Mouse (Mus musculus) embryonic facial prominence, embryonic 15.5 days (tissue): Measurements from ENCODE around the gene Gltp. TPM values are rescaled to one million over a fixed set of nuclear protein-coding genes. Genes with fewer than 3 reads are reported as not detected.
A peak's percentile ranks its signal among the peaks of the same experiment; 100 is the strongest.

Experiments used
- ATAC-seq: fragments of 200-750 bp; cut with Nextera tagmentation; 2 replicates; pipeline ENCODE4 v1.8.0; 2017; ENCODE audit warnings: low read depth, moderate TSS enrichment; ENCODE audit not compliant: insufficient number of reproducible peaks, low FRiP score, low TSS enrichment
- H3K27ac ChIP-seq: fragments of 300-500 bp; sonication (generic); replicated peaks from 2 replicates; pipeline ENCODE4 v1.5.1; 2015; ENCODE audit warnings: mild to moderate bottlenecking, inconsistent platforms
- H3K27me3 ChIP-seq: fragments of 300-500 bp; sonication (generic); 2 replicates; pipeline ENCODE4 v1.6.1; 2015; ENCODE audit warnings: inconsistent platforms
- H3K36me3 ChIP-seq: fragments of 300-500 bp; sonication (generic); 2 replicates; pipeline ENCODE4 v1.6.1; 2015; ENCODE audit warnings: mild to moderate bottlenecking, inconsistent platforms
- H3K4me1 ChIP-seq: fragments of 300-500 bp; sonication (generic); 2 replicates; pipeline ENCODE4 v1.6.1; 2015; ENCODE audit warnings: inconsistent platforms
- H3K4me2 ChIP-seq: fragments of 300-500 bp; sonication (generic); replicated peaks from 2 replicates; pipeline ENCODE4 v1.6.1; 2015; ENCODE audit warnings: mild to moderate bottlenecking, inconsistent platforms
- H3K4me3 ChIP-seq: fragments of 300-500 bp; sonication (generic); replicated peaks from 2 replicates; pipeline ENCODE4 v1.5.1; 2015; ENCODE audit warnings: mild to moderate bottlenecking, inconsistent platforms
- H3K9ac ChIP-seq: fragments of 300-500 bp; sonication (generic); 2 replicates; pipeline ENCODE4 v1.6.1; 2015; ENCODE audit warnings: inconsistent platforms
- H3K9me3 ChIP-seq: fragments of 300-500 bp; sonication (generic); replicated peaks from 2 replicates; pipeline ENCODE4 v1.6.1; 2016; ENCODE audit warnings: inconsistent platforms
- WGBS: fragments of 180-500 bp; shearing (Covaris S2); methylation state at CpG from one replicate; pipeline ENCODE4 v1.1.7; 2015; 5-methylcytosine and 5-hydroxymethylcytosine counted together
- polyA plus RNA-seq: library from polyadenylated mRNA; unstranded; fragments of >200 nt; fragmentation: Nextera tagmentation; extraction: Ambion mirVana; gene quantifications from 2 replicates; pipeline ENCODE4 v1.2.1, GENCODE M21; 2015

Gltp gene
- polyA plus RNA-seq, result 287 and 358 TPM in 2 replicates

DNA sequence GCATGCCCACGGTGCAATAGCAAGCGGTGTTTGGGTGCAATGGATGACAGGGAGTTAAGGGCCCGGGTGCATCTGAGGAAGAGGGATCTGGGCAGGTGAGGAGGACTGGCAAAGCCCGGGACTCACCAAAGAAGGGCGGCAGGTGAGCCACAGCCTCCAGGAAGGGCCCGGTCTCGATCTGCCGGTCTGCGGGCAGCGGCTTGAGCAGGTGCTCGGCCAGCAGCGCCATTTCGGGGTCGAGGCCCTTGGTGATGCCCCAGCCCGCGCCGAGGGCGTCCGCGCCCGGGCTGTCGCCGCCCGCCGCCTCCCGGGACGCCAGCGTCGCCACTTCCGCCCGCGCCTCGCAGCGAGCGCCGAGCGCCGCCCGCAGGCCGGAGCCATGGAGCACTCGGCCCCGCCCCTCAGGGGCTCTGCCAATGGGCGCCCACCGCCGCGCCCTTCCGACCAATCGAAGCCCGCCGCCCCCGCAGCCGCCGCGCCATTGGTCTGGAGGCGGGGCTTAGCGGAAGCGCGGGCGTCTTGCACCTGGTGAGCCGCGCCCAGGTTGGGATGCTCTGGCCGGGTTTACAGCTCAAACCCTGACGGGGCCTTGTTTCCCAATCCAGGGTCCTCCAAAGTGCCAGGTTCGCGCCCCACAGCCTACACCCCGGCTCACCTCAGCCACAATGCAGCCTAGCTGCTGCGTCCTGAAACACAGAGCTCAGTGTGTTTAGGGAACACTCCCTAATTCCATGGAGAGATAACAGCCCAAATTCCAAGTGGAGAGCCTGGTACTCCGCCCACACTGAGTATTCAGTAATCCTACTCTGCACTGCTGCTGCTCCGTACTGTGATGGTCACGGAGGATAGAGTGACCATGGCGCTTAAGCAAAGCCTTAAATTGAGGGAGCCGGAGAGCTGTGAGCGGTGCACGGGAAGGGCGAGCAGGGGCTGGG, at the start of gene Gltp:
Gene Gltp, minus strand, starts transcription at position 352 of the 935 bp plus-strand sequence.
- peak within 1 kb of the TSS; percentile 85 for H3K4me3 ChIP-seq
- H3K4me1 ChIP-seq, result peaks cover 22% of the 10 kb centered on the region
- no peaks in the 10 kb centered on the region for H3K36me3 ChIP-seq
- peak; percentile 93 for ATAC-seq
- peak within 1 kb of the TSS; percentile 75 for H3K9ac ChIP-seq
- H3K27me3 ChIP-seq, result no peaks in the 10 kb centered on the region
- peak within 1 kb of the TSS; percentile 78 for H3K27ac ChIP-seq
- 3% methylated on average over 70 of the region's 75 CpGs for WGBS
- peak within 1 kb of the TSS; percentile 82 for H3K4me2 ChIP-seq
- no peaks in the 10 kb centered on the region for H3K9me3 ChIP-seq

DNA sequence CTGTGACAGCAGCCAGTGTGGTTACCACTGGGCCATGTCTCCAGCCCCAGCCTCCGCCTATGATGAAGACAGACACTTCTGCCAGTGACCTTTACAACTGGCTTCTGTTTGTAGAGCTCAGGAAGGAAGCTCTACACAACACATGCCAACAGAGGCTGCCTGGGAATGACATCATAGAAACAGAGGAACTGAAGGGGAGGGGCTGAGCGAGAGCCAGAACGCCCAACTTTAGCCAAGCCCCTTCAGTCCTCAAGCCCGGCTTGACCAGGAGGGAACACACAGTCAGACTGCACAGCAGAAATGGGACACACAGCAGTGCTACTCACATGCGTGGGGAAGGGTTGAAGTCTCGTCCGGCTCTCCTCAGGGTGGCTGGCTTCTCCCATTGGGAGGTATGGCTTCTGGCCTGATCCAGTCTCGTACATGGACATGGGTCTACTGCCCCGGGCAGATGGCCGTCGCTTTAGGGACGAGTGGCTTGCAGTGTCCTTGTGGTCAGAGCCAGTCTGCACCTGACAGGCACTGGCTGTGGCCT, 48.0 kb upstream of the Gltp start:
- H3K4me3 ChIP-seq, result no peak overlapping the region
- H3K4me2 ChIP-seq, result no peak overlapping the region
- WGBS, result 73% methylated on average over 12 of the region's 12 CpGs
- H3K9me3 ChIP-seq, result no peaks in the 10 kb centered on the region
- H3K9ac ChIP-seq, result no peak overlapping the region
- no peaks in the 10 kb centered on the region for H3K27me3 ChIP-seq
- peak overlapping the region; percentile 8; the same call in 1 of the 2 replicates for H3K27ac ChIP-seq
- peaks cover 79% of the 10 kb centered on the region for H3K36me3 ChIP-seq
- ATAC-seq, result peak; percentile 29; the same call in 1 of the 2 replicates
- 0 out of 2 replicates have a peak, but pooled peaks cover 7% of the 10 kb centered on the region for H3K4me1 ChIP-seq

DNA sequence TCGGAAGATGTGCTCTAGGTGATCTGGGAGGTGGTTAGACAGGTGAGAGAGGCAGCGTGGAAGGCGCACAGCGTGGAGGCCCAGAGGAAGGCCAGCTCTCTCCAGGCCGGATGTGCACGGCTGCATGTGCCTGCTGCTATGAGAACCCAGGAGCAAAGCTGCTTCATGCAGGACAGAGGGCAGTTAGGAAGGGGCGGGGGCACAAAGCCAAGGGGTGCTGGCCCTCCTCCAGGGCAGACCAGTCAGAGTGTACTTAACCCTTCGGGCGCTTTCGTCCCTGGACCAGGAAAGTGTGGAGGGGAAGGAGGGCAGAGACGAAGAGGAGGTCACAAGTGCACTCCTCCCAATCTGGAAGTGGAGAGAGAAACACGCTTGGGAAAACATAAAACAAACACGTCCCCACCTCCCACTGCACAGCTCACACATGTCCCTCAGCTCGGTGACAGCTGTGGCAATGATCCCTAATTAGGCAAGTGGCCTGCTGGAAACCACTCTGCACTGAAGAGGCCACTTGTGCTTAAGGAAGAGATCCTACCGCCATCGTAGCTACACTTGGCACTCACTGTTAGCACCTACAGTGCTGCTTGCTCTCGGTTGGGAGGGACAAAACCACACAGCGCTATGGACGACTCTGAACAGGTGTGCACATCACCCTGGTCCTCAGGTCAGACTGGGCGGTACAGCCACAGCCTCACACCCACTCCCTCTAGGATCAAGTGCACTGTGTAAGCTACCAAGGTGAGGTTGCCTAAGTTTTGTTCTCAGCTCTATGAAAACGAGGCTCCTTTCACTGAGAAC, 46.5 kb upstream of the Gltp start:
- H3K36me3 ChIP-seq, result peaks cover 78% of the 10 kb centered on the region
- 80% methylated on average over 21 of the region's 21 CpGs for WGBS
- H3K9me3 ChIP-seq, result no peaks in the 10 kb centered on the region
- no peak overlapping the region for H3K4me3 ChIP-seq
- ATAC-seq, result 0 out of 2 replicates have a peak, but pooled peaks have one; percentile 19
- 0 out of 2 replicates have a peak, but pooled peaks cover 7% of the 10 kb centered on the region for H3K4me1 ChIP-seq
- H3K4me2 ChIP-seq, result no peak overlapping the region
- no peak overlapping the region for H3K9ac ChIP-seq
- no peak overlapping the region for H3K27ac ChIP-seq
- H3K27me3 ChIP-seq, result no peaks in the 10 kb centered on the region

DNA sequence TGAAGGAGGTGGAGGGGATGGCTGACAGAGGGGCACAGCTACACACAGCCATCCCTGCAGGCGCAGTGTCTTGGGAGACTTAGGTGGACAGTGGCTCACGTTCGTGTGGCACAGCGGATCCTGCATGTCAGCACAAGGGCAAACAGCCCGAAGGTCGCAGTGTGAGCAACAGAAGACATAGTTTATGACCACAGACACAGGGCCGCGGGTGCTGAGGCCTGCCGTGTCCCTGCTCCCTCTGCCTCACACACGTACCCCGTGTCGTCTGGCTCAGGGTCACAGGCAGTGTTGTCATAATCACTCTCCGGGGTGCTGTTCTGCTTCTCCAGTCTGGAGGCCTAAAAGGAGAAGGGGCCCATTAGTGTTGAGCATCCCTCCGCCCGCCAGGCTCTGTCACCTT, 42.8 kb upstream of the Gltp start:
- Histone ChIP-seq H3K4me3 (no peak overlapping the region), H3K36me3 (peaks cover 87% of the 10 kb centered on the region), H3K27ac (no peak overlapping the region), H3K9me3 (no peaks in the 10 kb centered on the region), H3K9ac (no peak overlapping the region), H3K4me1 (no peaks in the 10 kb centered on the region), H3K4me2 (no peak overlapping the region), H3K27me3 (no peaks in the 10 kb centered on the region)
- no peak for ATAC-seq
- WGBS, result 93% methylated on average over 15 of the region's 15 CpGs

DNA sequence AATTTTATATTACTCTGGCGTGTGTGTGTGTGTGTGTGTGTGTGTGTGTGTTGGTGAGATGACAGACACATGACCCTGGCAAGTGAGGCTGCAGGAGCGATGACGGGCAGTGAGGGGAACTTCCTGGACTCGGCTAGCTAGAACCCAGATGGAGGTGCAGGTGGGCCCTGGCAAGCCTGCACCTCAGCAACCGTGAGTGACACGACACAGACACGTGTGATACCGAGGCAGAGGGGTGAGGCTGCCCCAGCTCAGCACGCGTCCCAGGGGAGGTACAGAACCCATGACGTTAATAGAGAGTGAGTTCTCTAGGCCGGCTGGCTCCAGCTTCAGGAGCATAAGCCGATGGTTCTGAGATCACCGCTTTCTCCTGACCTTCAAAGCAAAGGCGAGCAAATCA, 41.2 kb upstream of the Gltp start:
- no peak for ATAC-seq
- no peaks in the 10 kb centered on the region for H3K27me3 ChIP-seq
- H3K9ac ChIP-seq, result no peak overlapping the region
- H3K36me3 ChIP-seq, result peaks cover 86% of the 10 kb centered on the region
- 84% methylated on average over 15 of the region's 15 CpGs for WGBS
- H3K9me3 ChIP-seq, result no peaks in the 10 kb centered on the region
- no peak overlapping the region for H3K4me3 ChIP-seq
- H3K4me1 ChIP-seq, result no peaks in the 10 kb centered on the region
- no peak overlapping the region for H3K4me2 ChIP-seq
- H3K27ac ChIP-seq, result no peak overlapping the region

DNA sequence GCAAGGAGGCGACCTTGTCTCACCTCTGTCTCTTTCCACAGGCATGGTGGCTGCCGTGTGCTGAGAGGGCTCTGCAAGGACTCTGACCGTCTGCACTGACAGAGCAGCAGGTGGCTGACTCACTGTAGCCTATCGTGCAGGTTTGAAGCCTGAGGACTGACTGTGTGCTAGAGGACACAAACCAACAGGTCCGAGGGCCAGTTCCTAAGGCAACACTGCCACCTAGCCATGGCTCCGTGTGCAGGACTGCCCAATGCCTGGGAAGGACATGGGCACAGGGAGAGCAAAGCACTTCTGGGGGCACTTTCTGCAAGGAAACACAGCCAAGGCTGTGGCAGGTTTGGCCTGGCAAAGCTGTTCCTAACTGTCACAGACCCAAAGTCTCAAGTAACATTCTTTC, 40.7 kb upstream of the Gltp start:
- H3K4me2 ChIP-seq, result no peak overlapping the region
- no peak overlapping the region for H3K9ac ChIP-seq
- no peaks in the 10 kb centered on the region for H3K27me3 ChIP-seq
- H3K4me1 ChIP-seq, result no peaks in the 10 kb centered on the region
- peaks cover 81% of the 10 kb centered on the region for H3K36me3 ChIP-seq
- no peak for ATAC-seq
- H3K4me3 ChIP-seq, result no peak overlapping the region
- WGBS, result 72% methylated on average over 6 of the region's 6 CpGs
- H3K9me3 ChIP-seq, result no peaks in the 10 kb centered on the region
- H3K27ac ChIP-seq, result no peak overlapping the region

DNA sequence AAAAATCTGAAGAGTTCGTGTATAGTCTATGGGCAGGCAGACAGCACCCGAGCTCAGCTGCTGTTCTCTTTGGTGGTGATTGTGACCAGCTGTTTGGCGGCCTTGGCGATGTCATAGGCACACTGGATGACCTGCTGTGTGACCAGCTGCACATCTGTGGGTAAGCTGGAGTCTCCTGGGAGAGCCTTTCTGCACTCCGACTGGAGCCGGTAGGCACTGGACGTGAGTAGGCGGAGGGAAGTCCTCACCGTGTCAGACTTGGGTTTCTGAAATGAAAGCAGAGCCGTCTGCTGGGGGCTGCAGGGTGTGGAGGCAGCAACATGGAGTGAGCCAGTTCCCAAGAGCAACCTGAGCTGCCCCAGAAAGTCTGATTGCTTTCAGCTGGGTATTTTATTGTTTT, 39.3 kb upstream of the Gltp start:
- WGBS, result 46% methylated on average over 10 of the region's 10 CpGs
- H3K27me3 ChIP-seq, result no peaks in the 10 kb centered on the region
- no peak overlapping the region for H3K9ac ChIP-seq
- ATAC-seq, result no peak
- H3K27ac ChIP-seq, result no peak overlapping the region
- H3K4me2 ChIP-seq, result no peak overlapping the region
- H3K9me3 ChIP-seq, result no peaks in the 10 kb centered on the region
- H3K36me3 ChIP-seq, result peaks cover 72% of the 10 kb centered on the region
- no peak overlapping the region for H3K4me3 ChIP-seq
- H3K4me1 ChIP-seq, result no peaks in the 10 kb centered on the region

DNA sequence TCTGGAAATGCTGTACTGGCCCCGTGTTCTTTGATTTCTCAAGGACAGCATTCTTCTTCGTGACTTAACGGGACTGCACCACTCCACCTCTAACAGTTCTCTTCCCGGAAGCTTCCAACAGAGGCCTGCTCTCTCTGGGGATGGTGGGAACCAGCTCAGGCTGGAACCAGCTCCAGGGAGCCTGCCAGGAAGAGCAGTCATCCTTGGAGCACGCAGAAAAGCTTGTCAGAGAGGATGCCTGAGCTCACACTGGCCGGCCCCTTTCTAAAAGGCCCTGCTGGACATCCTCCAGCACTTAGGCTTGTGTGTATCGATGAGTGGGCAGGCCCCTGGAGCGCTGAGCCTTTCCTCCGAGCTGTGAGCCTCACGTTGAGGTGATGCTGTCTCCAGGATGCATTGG, 37.4 kb upstream of the Gltp start:
- no peak for ATAC-seq
- no peak overlapping the region for H3K4me2 ChIP-seq
- 85% methylated on average over 10 of the region's 10 CpGs for WGBS
- H3K9ac ChIP-seq, result no peak overlapping the region
- H3K4me3 ChIP-seq, result no peak overlapping the region
- no peak overlapping the region for H3K27ac ChIP-seq
- H3K4me1 ChIP-seq, result no peaks in the 10 kb centered on the region
- H3K27me3 ChIP-seq, result no peaks in the 10 kb centered on the region
- no peaks in the 10 kb centered on the region for H3K9me3 ChIP-seq
- peaks cover 69% of the 10 kb centered on the region for H3K36me3 ChIP-seq

DNA sequence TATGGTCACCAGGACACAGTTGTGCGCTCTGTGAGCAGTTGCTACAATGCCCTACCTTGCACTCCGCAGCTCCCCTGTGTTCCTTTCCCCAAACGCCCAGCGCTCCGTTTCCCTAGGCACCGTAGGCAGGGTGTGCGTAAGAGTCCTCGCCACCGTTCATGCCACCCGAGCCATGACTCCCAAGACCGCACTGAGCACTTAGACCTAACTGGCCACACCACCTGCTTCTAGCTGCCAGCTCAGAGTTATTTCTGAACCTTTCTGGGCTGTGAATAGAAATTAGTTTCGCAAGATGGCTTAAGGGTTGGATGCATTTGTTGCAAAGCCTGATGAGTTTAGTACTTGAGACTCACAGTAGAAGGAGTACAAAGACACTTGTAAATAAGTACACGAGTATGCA, 32.1 kb upstream of the Gltp start:
- H3K36me3 ChIP-seq, result peaks cover 65% of the 10 kb centered on the region
- no peak overlapping the region for H3K27ac ChIP-seq
- H3K4me3 ChIP-seq, result no peak overlapping the region
- no peak for ATAC-seq
- no peaks in the 10 kb centered on the region for H3K9me3 ChIP-seq
- H3K9ac ChIP-seq, result no peak overlapping the region
- WGBS, result 89% methylated on average over 13 of the region's 13 CpGs
- H3K4me1 ChIP-seq, result no peaks in the 10 kb centered on the region
- no peaks in the 10 kb centered on the region for H3K27me3 ChIP-seq
- H3K4me2 ChIP-seq, result no peak overlapping the region

DNA sequence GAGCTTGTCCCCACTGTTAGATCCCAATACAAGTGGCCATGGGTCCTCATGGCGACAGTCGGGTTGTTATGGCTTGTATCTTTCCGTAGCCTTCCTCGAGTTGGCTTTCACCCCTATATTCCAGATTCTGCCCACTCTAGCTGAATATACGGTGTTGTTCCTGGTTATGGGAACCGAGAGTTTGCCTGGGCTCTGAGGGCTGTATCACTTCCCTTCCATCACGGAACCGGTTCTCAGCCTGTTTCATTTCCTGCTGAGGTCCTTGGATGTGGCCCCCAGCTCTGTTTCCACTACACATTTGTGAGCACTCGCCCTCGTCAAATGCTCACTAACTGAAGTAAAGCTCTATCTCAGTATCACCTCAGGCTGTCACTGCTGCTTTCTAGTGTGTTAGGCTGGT, 31.2 kb upstream of the Gltp start:
- Histone ChIP-seq H3K9ac (no peak overlapping the region), H3K9me3 (no peaks in the 10 kb centered on the region), H3K36me3 (peaks cover 65% of the 10 kb centered on the region), H3K4me2 (no peak overlapping the region), H3K4me1 (no peaks in the 10 kb centered on the region), H3K4me3 (no peak overlapping the region), H3K27me3 (no peaks in the 10 kb centered on the region), H3K27ac (no peak overlapping the region)
- 91% methylated on average over 10 of the region's 10 CpGs for WGBS
- ATAC-seq, result no peak

DNA sequence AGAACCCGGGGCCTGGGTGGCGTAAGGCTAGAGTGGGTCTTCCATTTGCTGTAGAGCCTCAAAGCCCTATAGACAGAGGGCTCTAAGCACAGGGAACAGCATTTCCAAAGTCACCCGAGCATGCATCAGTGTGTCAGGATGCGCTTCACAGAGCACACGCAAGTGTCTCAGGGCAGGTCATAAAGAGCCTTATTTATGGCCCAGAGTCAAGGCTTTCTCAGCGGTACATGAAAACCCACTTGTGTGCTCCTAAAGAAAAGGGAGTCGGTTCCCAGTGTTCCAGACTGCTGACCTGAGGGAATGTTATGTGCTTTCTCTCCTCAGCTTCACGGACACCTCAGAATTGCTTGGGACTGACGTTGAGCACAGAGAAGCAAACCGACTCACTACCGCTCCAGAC, 30.0 kb upstream of the Gltp start:
- Histone ChIP-seq H3K27me3 (no peaks in the 10 kb centered on the region), H3K4me3 (no peak overlapping the region), H3K27ac (no peak overlapping the region), H3K4me1 (no peaks in the 10 kb centered on the region), H3K4me2 (no peak overlapping the region), H3K9ac (no peak overlapping the region), H3K36me3 (peaks cover 76% of the 10 kb centered on the region), H3K9me3 (no peaks in the 10 kb centered on the region)
- ATAC-seq, result no peak
- WGBS, result 94% methylated on average over 11 of the region's 11 CpGs
